Mouse (Mus musculus) thymus, adult 2 months (tissue): ENCODE measurements around the gene Asb4.

ENCODE experiments used
- CTCF ChIP-seq: fragments of 200-500 bp; IDR thresholded peaks from 2 replicates; pipeline ENCODE4 v1.5.1; 2012; ENCODE audit warnings: mild to moderate bottlenecking, control low read depth, low read length, moderate library complexity, borderline replicate concordance; ENCODE audit not compliant: control insufficient read depth, poor library complexity, insufficient read depth; ENCODE audit errors: extremely low read depth
- POLR2A ChIP-seq: fragments of 200-500 bp; IDR thresholded peaks from 2 replicates; pipeline ENCODE4 v1.6.1; 2012; ENCODE audit warnings: mild to moderate bottlenecking, low read length, control low read depth, moderate library complexity; ENCODE audit not compliant: control insufficient read depth, poor library complexity, insufficient read depth; ENCODE audit errors: extremely low read depth

DNA sequence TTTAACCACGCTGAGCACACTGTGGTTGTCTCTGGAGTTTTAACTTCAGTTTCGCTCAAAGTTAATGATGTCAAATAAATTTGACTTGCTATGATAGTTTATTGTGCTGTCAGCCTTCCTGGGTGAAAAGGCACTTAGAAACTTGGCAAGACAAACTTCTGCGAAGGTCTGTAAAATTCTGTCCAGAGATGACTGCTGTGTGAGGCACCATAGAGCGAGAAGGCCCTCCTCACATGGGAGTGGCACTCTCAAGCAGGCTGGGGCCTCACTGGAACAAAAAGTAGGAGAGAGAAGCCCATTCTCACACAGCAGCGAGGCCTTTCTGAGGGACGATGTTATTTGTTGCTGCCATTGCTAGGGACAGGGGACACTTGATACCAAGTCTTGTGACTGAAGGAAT lies 58.0 kb downstream of the Asb4 start:
- TF ChIP-seq POLR2A, result no peak
- no peak for TF ChIP-seq CTCF
